Mouse (Mus musculus): ENCODE results near the gene Hnrnpa2b1. TPM values are rescaled to one million over a fixed set of nuclear protein-coding genes. Genes with fewer than 3 reads are reported as not detected.
"Not testable (repeated sequence)": the region's sequence is repeated elsewhere in the genome, so short reads cannot be mapped to it uniquely, and the experiment has no call there.

Hnrnpa2b1 gene
- polyA plus RNA-seq, 1 experiment from 2014 or later: 1,295 TPM

DNA sequence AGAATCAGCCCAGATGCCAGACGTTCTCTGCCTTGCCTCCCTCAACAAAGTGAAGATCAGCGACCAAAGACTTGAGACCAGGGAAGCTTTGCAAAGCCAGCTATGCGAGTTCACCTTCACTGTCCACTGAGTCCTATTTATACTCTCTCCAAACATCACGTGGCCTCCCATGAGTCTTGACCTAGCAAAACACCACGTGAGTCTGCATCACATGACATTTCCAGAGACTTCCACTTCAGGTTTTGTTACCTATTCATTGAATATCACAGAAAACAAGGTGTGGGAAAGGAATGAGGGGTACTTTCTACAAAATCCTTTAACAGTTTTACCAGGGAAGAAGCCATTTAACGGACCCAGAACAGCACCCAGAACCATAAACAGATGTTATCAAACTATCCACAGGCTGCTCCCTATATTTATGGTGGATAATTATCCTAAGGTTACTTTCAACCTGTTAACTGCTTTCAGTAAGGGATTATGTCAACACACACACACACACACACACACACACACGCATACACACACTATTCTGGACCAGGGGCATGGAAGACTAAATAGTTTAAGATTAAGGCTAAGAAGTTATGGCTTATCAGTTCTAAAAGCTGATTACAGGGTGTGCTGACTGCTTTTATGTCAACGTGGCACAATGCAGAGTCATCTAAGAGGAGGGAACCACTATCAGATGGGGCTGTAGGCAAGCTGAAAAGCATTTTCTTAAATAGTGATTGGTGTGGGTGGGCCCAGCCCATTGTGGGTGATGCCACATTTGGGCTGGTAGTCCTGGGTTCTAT, 27.8 kb upstream of the Hnrnpa2b1 start:
- Histone ChIP-seq H3K27me3 (ENCODE audit: control insufficient read depth, insufficient read depth, low read length) (no peaks in the 10 kb centered on the region), H3K9me3 (replicated peaks; ENCODE audit: control insufficient read depth, low read length) (no peaks in the 10 kb centered on the region), H3K4me1 (ENCODE audit: control insufficient read depth, insufficient read depth, low read length) (no peaks in the 10 kb centered on the region), H3K4me3 (ENCODE audit: low read length) (no peak overlapping the region), H3K27ac (ENCODE audit: low read length) (no peak overlapping the region), H3K9ac (ENCODE audit: low read length) (no peak overlapping the region), H3K36me3 (ENCODE audit: control insufficient read depth, insufficient read depth) (no peaks in the 10 kb centered on the region), H3K4me2 (ENCODE audit: low read depth, low read length) (no peak overlapping the region)
- no peak for ATAC-seq (replicated peaks; ENCODE audit: extremely low read depth, insufficient read depth, low FRiP score)
- 52% methylated on average over 8 of the region's 8 CpGs for WGBS

GRCm38 (mm10) chr6:51489787-51490186, 20.1 kb upstream of the Hnrnpa2b1 start:
- Histone ChIP-seq H3K4me3 (ENCODE audit: low read length) (no peak overlapping the region), H3K9ac (ENCODE audit: low read length) (no peak overlapping the region), H3K27me3 (ENCODE audit: control insufficient read depth, insufficient read depth, low read length) (no peaks in the 10 kb centered on the region), H3K9me3 (replicated peaks; ENCODE audit: control insufficient read depth, low read length) (peaks cover 5% of the 10 kb centered on the region; the same call in 1 of the 2 replicates), H3K4me2 (ENCODE audit: low read depth, low read length) (no peak overlapping the region), H3K27ac (ENCODE audit: low read length) (peak overlapping the region; percentile 54), H3K4me1 (ENCODE audit: control insufficient read depth, insufficient read depth, low read length) (peaks cover 5% of the 10 kb centered on the region), H3K36me3 (ENCODE audit: control insufficient read depth, insufficient read depth) (no peaks in the 10 kb centered on the region)
- WGBS: 30% methylated on average over 2 of the region's 2 CpGs
- ATAC-seq (replicated peaks; ENCODE audit: extremely low read depth, insufficient read depth, low FRiP score): peak; percentile 63; the same call in 1 of the 2 replicates

GRCm38 (mm10) chr6:51486731-51487130, 17.0 kb upstream of the Hnrnpa2b1 start:
- no peak overlapping the region for H3K4me2 ChIP-seq (ENCODE audit: low read depth, low read length)
- no peak overlapping the region for H3K4me3 ChIP-seq (ENCODE audit: low read length)
- H3K36me3 ChIP-seq (ENCODE audit: control insufficient read depth, insufficient read depth): peaks cover 13% of the 10 kb centered on the region
- no peak overlapping the region for H3K9ac ChIP-seq (ENCODE audit: low read length)
- ATAC-seq (replicated peaks; ENCODE audit: extremely low read depth, insufficient read depth, low FRiP score): no peak
- H3K4me1 ChIP-seq (ENCODE audit: control insufficient read depth, insufficient read depth, low read length): peaks cover 5% of the 10 kb centered on the region
- 83% methylated on average over 5 of the region's 5 CpGs for WGBS
- no peaks in the 10 kb centered on the region for H3K27me3 ChIP-seq (ENCODE audit: control insufficient read depth, insufficient read depth, low read length)
- H3K27ac ChIP-seq (ENCODE audit: low read length): no peak overlapping the region
- peaks cover 5% of the 10 kb centered on the region; the same call in 1 of the 2 replicates for H3K9me3 ChIP-seq (replicated peaks; ENCODE audit: control insufficient read depth, low read length)

- H3K4me3 ChIP-seq (ENCODE audit: low read length): no peak overlapping the region
- peaks cover 5% of the 10 kb centered on the region for H3K4me1 ChIP-seq (ENCODE audit: control insufficient read depth, insufficient read depth, low read length)
- H3K27ac ChIP-seq (ENCODE audit: low read length): no peak overlapping the region
- 37% methylated on average over 7 of the region's 7 CpGs for WGBS
- no peak overlapping the region for H3K4me2 ChIP-seq (ENCODE audit: low read depth, low read length)
- ATAC-seq (replicated peaks; ENCODE audit: extremely low read depth, insufficient read depth, low FRiP score): no peak
- H3K9ac ChIP-seq (ENCODE audit: low read length): no peak overlapping the region
- peaks cover 5% of the 10 kb centered on the region; the same call in 1 of the 2 replicates for H3K9me3 ChIP-seq (replicated peaks; ENCODE audit: control insufficient read depth, low read length)
- no peaks in the 10 kb centered on the region for H3K27me3 ChIP-seq (ENCODE audit: control insufficient read depth, insufficient read depth, low read length)
- H3K36me3 ChIP-seq (ENCODE audit: control insufficient read depth, insufficient read depth): peaks cover 17% of the 10 kb centered on the region
Measured at GRCm38 (mm10) chr6:51486076-51486710, 16.5 kb upstream of the Hnrnpa2b1 start.

DNA sequence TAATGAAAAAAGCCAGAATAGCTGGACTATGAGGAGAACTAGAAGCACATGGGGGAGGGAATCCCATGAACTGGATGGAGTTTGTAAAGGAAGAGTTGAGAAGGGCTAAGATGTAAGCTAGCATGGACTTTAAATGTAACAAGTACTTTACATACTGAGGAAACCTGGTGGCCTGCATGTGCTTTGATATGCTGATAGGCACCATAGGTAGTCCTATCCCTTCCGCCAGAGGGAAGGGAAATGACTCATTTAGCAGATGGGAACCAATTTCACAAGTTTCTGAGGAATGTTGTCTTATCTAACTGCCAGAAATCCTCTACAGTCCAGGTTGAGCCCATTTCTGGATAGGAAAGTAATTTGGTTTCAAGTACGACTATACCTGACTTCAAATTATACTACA, 16.0 kb upstream of the Hnrnpa2b1 start:
- no peak overlapping the region for H3K4me2 ChIP-seq (ENCODE audit: low read depth, low read length)
- peaks cover 5% of the 10 kb centered on the region for H3K4me1 ChIP-seq (ENCODE audit: control insufficient read depth, insufficient read depth, low read length)
- no peak overlapping the region for H3K27ac ChIP-seq (ENCODE audit: low read length)
- H3K27me3 ChIP-seq (ENCODE audit: control insufficient read depth, insufficient read depth, low read length): no peaks in the 10 kb centered on the region
- no peak overlapping the region for H3K4me3 ChIP-seq (ENCODE audit: low read length)
- peaks cover 21% of the 10 kb centered on the region for H3K36me3 ChIP-seq (ENCODE audit: control insufficient read depth, insufficient read depth)
- H3K9me3 ChIP-seq (replicated peaks; ENCODE audit: control insufficient read depth, low read length): peaks cover 5% of the 10 kb centered on the region; the same call in 1 of the 2 replicates
- no peak overlapping the region for H3K9ac ChIP-seq (ENCODE audit: low read length)
- ATAC-seq (replicated peaks; ENCODE audit: extremely low read depth, insufficient read depth, low FRiP score): no peak
- WGBS: 44% methylated on average over 2 of the region's 2 CpGs

- not testable (repeated sequence) for H3K4me2 ChIP-seq (ENCODE audit: low read depth, low read length); H3K9ac ChIP-seq (ENCODE audit: low read length)
- 87% methylated on average over 8 of the region's 8 CpGs for WGBS
Measured at GRCm38 (mm10) chr6:51484556-51484955, 14.9 kb upstream of the Hnrnpa2b1 start.

GRCm38 (mm10) chr6:51483861-51484260, 14.2 kb upstream of the Hnrnpa2b1 start:
- Histone ChIP-seq H3K4me2 (ENCODE audit: low read depth, low read length) (no peak overlapping the region), H3K36me3 (ENCODE audit: control insufficient read depth, insufficient read depth) (peaks cover 34% of the 10 kb centered on the region), H3K4me1 (ENCODE audit: control insufficient read depth, insufficient read depth, low read length) (peaks cover 3% of the 10 kb centered on the region; the same call in 1 of the 2 replicates), H3K4me3 (ENCODE audit: low read length) (no peak overlapping the region), H3K27me3 (ENCODE audit: control insufficient read depth, insufficient read depth, low read length) (no peaks in the 10 kb centered on the region), H3K9me3 (replicated peaks; ENCODE audit: control insufficient read depth, low read length) (peaks cover 5% of the 10 kb centered on the region; the same call in 1 of the 2 replicates), H3K27ac (ENCODE audit: low read length) (no peak overlapping the region), H3K9ac (ENCODE audit: low read length) (no peak overlapping the region)
- ATAC-seq (replicated peaks; ENCODE audit: extremely low read depth, insufficient read depth, low FRiP score): no peak
- WGBS: 89% methylated on average over 3 of the region's 3 CpGs

More at GRCm38 (mm10) chr6:51484556-51484955, 14.9 kb upstream of the Hnrnpa2b1 start:
- H3K27ac ChIP-seq (ENCODE audit: low read length); H3K27me3 ChIP-seq (ENCODE audit: control insufficient read depth, insufficient read depth, low read length); ATAC-seq (replicated peaks; ENCODE audit: extremely low read depth, insufficient read depth, low FRiP score); H3K4me1 ChIP-seq (ENCODE audit: control insufficient read depth, insufficient read depth, low read length); H3K9me3 ChIP-seq (replicated peaks; ENCODE audit: control insufficient read depth, low read length); H3K4me3 ChIP-seq (ENCODE audit: low read length): not testable (repeated sequence)
- H3K36me3 ChIP-seq (ENCODE audit: control insufficient read depth, insufficient read depth): peaks cover 28% of the 10 kb centered on the region

DNA sequence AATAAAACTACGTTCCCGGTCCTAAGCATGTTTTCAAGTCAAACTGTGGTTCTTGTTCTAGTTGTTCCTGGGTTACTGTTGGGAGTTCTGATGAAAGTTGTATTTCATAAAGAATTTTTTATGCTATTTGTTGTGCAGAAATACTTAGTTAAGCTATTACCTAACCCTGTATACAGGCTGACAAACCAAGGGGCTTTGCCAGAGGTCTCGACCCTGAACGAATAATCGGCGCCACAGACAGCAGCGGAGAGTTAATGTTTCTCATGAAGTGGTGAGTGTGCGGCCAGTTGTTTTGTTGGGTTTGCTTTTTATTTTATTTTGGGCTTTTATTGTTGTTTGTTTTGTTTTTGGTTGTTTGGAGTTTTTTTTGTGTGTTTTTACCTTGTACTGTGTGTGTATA, 11.9 kb upstream of the Hnrnpa2b1 start:
- no peaks in the 10 kb centered on the region for H3K27me3 ChIP-seq (ENCODE audit: control insufficient read depth, insufficient read depth, low read length)
- no peak overlapping the region for H3K4me2 ChIP-seq (ENCODE audit: low read depth, low read length)
- H3K36me3 ChIP-seq (ENCODE audit: control insufficient read depth, insufficient read depth): peaks cover 41% of the 10 kb centered on the region
- no peak overlapping the region for H3K9ac ChIP-seq (ENCODE audit: low read length)
- 92% methylated on average over 8 of the region's 8 CpGs for WGBS
- H3K4me1 ChIP-seq (ENCODE audit: control insufficient read depth, insufficient read depth, low read length): peaks cover 3% of the 10 kb centered on the region; the same call in 1 of the 2 replicates
- no peak overlapping the region for H3K27ac ChIP-seq (ENCODE audit: low read length)
- no peaks in the 10 kb centered on the region for H3K9me3 ChIP-seq (replicated peaks; ENCODE audit: control insufficient read depth, low read length)
- H3K4me3 ChIP-seq (ENCODE audit: low read length): no peak overlapping the region
- no peak for ATAC-seq (replicated peaks; ENCODE audit: extremely low read depth, insufficient read depth, low FRiP score)

- H3K27me3 ChIP-seq (ENCODE audit: control insufficient read depth, insufficient read depth, low read length): no peaks in the 10 kb centered on the region
- no peaks in the 10 kb centered on the region for H3K9me3 ChIP-seq (replicated peaks; ENCODE audit: control insufficient read depth, low read length)
- no peak for ATAC-seq (replicated peaks; ENCODE audit: extremely low read depth, insufficient read depth, low FRiP score)
- H3K4me2 ChIP-seq (ENCODE audit: low read depth, low read length): no peak overlapping the region
- WGBS: 88% methylated on average over 4 of the region's 4 CpGs
- no peak overlapping the region for H3K27ac ChIP-seq (ENCODE audit: low read length)
- no peaks in the 10 kb centered on the region for H3K4me1 ChIP-seq (ENCODE audit: control insufficient read depth, insufficient read depth, low read length)
- no peak overlapping the region for H3K4me3 ChIP-seq (ENCODE audit: low read length)
- H3K9ac ChIP-seq (ENCODE audit: low read length): no peak overlapping the region
- peaks cover 54% of the 10 kb centered on the region for H3K36me3 ChIP-seq (ENCODE audit: control insufficient read depth, insufficient read depth)
Measured at GRCm38 (mm10) chr6:51479136-51479731, 9.5 kb upstream of the Hnrnpa2b1 start.

Data from heart, embryonic 16.5 days (tissue).